Mouse (Mus musculus): ENCODE measurements around the gene Tmem38a.

The Tmem38a gene

GRCm38 (mm10) chr8:72571611-72572473 lies at the start of gene Tmem38a:
Gene Tmem38a (plus strand): TSS chr8:72572055.
- peak; percentile 68 for DNase-seq (ENCODE audit: low spot score)

- no peak for DNase-seq (ENCODE audit: low spot score)
Measured at GRCm38 (mm10) chr8:72532103-72532502, 39.8 kb upstream of the Tmem38a start.

- no peak for DNase-seq (ENCODE audit: low spot score)
Measured at GRCm38 (mm10) chr8:72534888-72535287, 37.0 kb upstream of the Tmem38a start.

- DNase-seq (ENCODE audit: low spot score) = no peak
Measured at GRCm38 (mm10) chr8:72539234-72539633, 32.6 kb upstream of the Tmem38a start.

GRCm38 (mm10) chr8:72547122-72547801 lies 24.6 kb upstream of the Tmem38a start:
- peak; percentile 1 for DNase-seq (ENCODE audit: low spot score)

- peak; percentile 99 for DNase-seq (ENCODE audit: low spot score)
Measured at GRCm38 (mm10) chr8:72547802-72548643, 23.8 kb upstream of the Tmem38a start, which contains the start of gene Med26. Gene Med26 (minus strand): TSS chr8:72548270.

- peak; percentile 16 for DNase-seq (ENCODE audit: low spot score)
Measured at GRCm38 (mm10) chr8:72548644-72549313, 23.1 kb upstream of the Tmem38a start.

GRCm38 (mm10) chr8:72549314-72549892 lies 22.5 kb upstream of the Tmem38a start:
- DNase-seq (ENCODE audit: low spot score) = no peak

- DNase-seq (ENCODE audit: low spot score) = no peak
Measured at GRCm38 (mm10) chr8:72555770-72556169, 16.1 kb upstream of the Tmem38a start.

GRCm38 (mm10) chr8:72561111-72561689 lies 10.7 kb upstream of the Tmem38a start:
- DNase-seq (ENCODE audit: low spot score) = no peak

- DNase-seq (ENCODE audit: low spot score) = no peak
Measured at GRCm38 (mm10) chr8:72565970-72566369, 5.9 kb upstream of the Tmem38a start.

- DNase-seq (ENCODE audit: low spot score) = peak; percentile 100
Measured at GRCm38 (mm10) chr8:72570633-72571610, 933 bp upstream of the Tmem38a start, which contains the start of gene Smim7. Gene Smim7 (minus strand): TSS chr8:72571088.

- peak; percentile 3 for DNase-seq (ENCODE audit: low spot score)
Measured at GRCm38 (mm10) chr8:72572507-72572906, 652 bp downstream of the Tmem38a start.

GRCm38 (mm10) chr8:72573450-72573849 lies 1.6 kb downstream of the Tmem38a start:
- DNase-seq (ENCODE audit: low spot score) = no peak

GRCm38 (mm10) chr8:72575915-72576314 lies 4.1 kb downstream of the Tmem38a start:
- DNase-seq (ENCODE audit: low spot score) = no peak

GRCm38 (mm10) chr8:72577266-72577665 lies 5.4 kb downstream of the Tmem38a start:
- no peak for DNase-seq (ENCODE audit: low spot score)

GRCm38 (mm10) chr8:72577941-72578340 lies 6.1 kb downstream of the Tmem38a start:
- DNase-seq (ENCODE audit: low spot score) = no peak

GRCm38 (mm10) chr8:72579374-72579773 lies 7.5 kb downstream of the Tmem38a start:
- no peak for DNase-seq (ENCODE audit: low spot score)

GRCm38 (mm10) chr8:72583056-72583771 lies 11.4 kb downstream of the Tmem38a start:
- DNase-seq (ENCODE audit: low spot score) = no peak

Measured in retina, embryonic 14.5 days (tissue).